Mouse (Mus musculus): ENCODE data around the gene Rpl7a.
A peak's percentile ranks its signal among the peaks of the same experiment; 100 is the strongest.

The Rpl7a gene

DNA sequence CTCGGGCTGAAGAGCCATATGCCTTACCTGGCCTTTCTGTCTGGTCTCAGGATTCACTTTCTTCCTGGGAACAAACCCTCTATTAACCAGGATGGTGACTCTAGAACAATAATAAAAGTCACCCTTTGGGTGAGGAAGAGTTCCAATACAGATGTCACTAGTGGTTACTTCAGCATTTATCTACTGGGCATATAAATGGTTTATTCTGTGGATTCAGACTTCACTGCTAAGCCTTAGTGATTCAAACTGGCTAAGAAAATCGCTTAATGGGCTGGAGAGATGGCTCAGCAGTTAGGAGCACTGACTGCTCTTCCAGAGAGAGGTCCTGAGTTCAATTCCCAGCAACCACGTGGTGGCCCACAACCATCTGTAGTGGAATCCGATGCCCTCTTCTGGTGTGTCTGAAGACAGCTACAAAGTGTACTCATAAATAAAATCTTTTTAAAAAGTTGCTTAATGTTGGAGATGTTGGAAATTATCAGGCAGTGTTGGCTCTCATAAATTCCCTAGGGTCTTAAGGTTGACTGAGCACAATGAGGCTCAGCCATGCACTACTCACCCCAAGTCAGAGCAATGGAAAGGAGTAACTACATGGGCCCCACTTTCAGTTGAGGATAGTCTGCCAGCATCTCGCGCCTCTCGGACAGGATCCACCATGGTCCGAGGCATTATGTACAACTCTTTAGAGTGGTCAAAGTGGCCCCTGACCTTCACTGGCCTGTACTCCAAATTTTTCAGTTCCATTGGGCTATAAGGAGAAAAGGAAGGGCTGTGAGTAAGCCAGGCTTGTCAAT lies 3.8 kb downstream of the Rpl7a start:
- DNase-seq (ENCODE audit: low read depth, low spot score): peak; percentile 39

DNA sequence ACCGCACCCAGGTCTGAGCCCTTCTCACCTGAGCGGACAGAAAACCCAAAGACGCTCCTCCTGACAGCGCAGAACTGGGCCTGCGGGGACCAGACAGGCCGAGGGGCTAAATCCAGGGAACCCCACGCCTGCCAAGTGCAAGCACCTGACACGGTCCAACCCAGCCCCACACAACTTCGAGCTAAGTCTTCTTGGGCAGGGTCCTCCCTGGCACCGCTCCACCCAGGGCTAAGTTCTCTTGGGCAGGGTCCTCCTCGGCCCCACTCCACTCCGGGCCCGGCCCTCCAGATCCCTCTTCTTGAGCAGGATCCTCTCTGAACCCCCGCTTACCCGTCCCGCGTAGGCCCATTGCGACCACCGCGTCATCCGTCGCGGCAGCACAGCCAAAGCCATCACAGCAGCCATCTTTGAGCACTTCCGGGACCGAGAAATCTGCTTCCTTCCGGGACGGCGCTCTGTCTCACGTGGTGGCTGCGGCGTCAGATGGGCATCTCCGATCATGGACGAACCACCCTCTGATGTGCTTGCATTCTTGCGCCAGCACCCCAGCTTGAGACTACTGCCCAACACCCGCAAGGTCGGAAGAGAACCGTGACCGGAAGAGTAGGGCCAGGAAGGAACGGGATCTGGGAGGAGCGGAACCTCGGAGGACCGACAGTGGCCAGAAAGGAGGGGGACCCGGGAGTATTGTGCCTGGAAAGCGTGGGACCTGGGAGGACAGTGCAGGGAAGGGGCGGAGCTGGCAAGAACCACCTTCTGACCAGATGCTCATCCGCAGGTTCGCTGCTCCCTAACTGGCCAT lies 5.6 kb downstream of the Rpl7a start, which contains the start of the genes Surf2 and Surf1:
Gene Surf2, plus strand, starts transcription at position 441 of the 802 bp plus-strand sequence.
Gene Surf1, minus strand, starts transcription at position 604 of the 802 bp plus-strand sequence.
- peak; percentile 86 for DNase-seq (ENCODE audit: low read depth, low spot score)

DNA sequence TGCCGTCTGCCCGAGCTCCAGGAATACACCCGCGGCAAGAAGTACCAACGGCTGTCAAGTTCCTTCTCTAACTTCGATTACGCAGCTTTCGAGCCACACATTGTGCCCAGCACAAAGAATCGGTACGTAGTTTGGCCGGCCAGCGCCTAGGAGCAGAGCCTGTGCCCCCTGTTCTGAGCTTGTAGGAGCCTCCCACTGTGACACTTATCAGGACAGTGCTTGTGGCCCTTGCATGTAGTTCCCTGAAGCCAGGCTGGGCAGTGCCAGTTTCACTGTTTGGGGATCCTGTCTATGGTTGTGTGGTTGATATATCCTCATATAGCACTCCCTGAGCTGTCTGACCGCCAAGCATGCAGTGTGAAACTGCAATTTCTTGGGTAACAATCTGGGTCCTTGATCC lies 6.2 kb downstream of the Rpl7a start:
- DNase-seq (ENCODE audit: low read depth, low spot score): no peak

GRCm38 (mm10) chr2:26919684-26920083 lies 9.1 kb downstream of the Rpl7a start:
- no peak for DNase-seq (ENCODE audit: low read depth, low spot score)

- DNase-seq (ENCODE audit: low read depth, low spot score): no peak
Measured at GRCm38 (mm10) chr2:26920190-26920855, 9.8 kb downstream of the Rpl7a start.

- no peak for DNase-seq (ENCODE audit: low read depth, low spot score)
Measured at GRCm38 (mm10) chr2:26921784-26922183, 11.2 kb downstream of the Rpl7a start.

DNA sequence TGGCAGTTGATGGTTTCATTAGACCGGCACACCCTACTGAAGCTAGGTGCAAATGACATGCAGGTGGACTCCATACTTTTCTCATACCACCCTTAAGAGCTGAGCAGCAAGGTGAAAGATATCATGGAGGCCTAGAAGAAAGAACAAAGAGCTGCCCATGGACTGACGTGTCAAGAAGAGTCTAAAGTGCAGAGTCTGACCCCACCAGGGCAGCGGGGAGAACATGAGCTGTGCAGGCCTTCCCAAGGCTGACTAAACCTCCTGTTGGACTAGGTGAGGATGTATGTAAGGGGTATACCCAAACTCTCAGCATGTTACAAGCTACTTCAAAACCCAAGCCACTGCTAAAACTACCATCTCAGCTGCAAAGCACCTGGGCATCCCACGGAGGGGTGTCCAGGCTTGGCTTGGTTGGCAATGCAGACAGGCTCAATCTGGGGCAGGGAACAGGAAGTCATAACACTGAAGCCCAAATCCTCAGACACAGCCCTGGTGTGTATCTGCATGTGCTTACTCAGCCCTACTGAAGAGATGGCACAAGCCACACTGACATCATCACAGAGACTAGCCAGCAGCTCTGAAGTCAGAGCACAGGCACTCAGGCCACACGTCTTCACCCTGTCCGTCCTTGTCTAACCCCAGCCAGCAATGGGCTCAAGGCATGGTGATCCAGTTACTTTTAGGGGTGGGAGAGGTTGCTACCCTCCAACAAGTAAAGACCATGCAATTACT lies 17.3 kb downstream of the Rpl7a start:
- DNase-seq (ENCODE audit: low read depth, low spot score): no peak

- DNase-seq (ENCODE audit: low read depth, low spot score): peak; percentile 77
Measured at GRCm38 (mm10) chr2:26930390-26930789, 19.8 kb downstream of the Rpl7a start.

DNA sequence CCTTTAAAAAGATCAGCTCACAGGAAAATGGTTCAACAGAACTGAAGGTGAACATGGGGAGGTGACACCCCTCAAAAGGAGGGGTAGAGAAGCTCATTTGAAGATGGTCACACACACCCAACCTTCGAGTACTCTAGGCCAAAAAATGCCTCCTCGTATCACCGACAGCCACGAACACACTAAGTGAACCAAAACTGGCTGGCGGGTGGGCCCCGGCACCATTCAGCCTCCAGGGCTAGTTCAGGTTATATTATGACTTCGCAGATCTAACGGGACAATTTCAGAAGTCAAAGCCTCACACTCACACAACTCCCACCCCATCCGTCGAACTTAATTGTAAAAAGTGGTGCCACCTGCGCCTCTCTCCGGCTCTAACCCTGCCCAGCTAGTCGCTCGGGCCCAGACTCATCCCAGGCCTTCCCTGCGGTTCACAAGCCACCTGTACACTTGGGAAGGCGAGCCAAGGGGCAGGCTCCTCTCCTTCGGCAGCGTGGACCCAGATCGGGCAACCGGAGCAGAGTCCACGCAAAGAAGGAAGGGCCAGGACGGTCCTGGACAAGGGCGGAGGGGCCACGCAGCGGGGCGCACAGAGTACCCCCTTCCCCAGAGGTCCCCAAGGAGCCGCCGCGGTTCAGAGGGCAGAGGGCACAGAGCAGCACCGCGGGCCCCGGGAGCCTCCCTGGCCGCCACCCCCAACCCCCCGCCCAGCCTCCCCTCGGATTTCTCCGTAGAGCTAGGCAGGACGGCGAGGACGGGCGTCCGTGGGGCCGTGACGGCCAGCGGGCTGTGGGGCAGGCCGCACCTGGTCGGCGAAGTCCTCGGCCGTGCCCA lies 22.1 kb downstream of the Rpl7a start:
- DNase-seq (ENCODE audit: low read depth, low spot score): peak; percentile 64

DNA sequence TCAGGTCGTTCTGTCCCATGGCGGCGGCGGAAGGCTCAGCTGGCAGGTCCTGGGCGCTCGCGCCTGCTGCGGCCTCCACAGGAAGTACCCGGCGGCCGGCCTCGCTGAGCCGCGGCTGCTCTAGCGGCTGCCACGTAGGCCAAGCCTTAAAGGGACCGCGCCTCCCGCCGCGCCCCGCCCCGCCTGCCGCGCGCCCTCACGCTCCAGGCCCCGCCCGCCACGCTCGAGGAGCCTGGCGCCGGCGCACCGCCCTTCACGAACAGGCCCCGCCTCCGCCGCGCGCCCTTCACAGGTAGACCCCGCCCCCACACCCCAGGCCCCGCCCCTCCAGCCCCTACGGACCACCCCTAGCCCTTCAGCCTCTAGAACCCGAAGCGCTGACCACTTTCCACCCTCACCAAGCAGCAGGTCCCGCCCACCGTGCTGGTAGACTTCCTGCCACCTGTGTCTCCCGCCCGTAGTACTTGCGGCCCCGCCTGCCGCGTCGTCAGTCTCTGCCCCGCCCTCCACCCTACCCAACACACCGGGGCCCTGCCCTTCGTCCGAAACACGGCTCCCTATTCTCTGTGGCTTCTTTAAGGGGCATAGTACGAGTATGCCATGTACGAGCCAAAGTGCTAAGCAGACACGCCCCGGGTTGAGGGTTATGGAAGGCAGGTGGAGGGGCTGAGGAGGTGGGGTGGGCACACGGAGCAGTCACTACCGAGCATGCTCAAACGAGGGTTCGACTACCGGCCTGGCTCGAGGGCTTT lies 22.9 kb downstream of the Rpl7a start, which contains the start of the genes Surf4 and Stkld1:
Gene Surf4, minus strand, starts transcription at position 625 of the 752 bp plus-strand sequence.
Gene Stkld1, plus strand, starts transcription at position 744 of the 752 bp plus-strand sequence.
- DNase-seq (ENCODE audit: low read depth, low spot score): peak; percentile 97

DNA sequence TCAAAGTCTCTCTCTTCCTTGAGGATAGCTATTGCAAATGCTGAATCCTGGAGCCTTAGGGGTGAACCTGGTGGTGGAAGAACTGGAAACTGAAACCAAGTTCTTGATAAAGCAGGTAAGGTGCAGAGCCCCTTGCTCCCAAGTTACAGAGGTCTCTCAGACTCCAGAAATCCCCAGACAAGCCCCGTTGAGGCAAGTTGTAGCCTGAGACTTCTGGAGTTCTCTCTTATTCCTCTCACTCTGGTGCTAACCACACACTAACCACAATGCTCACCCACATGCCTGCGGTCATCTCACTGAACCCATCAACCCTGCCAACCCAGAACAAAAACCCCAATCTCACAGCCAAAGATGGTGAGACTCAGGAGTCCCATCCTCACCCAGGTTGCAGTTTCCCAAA lies 24.7 kb downstream of the Rpl7a start:
- no peak for DNase-seq (ENCODE audit: low read depth, low spot score)

DNA sequence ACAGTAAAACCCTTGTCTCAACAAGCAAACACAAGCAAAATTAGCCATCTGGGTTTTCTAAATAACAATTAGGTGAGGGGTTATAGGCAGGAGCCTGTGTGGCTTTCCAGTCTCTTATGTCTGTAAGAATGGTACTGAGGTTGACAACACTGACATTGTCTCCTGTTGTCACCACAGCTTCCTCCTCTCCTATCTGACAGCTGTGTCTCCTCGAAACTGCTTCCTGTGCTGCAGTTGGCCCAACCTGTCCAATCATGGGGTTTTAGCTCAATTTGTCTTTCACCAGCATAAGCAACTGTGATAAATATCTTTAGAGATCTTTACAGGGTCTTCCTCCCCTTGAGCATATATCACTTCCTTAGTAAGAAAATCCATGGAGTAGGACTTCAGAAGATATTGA lies 25.9 kb downstream of the Rpl7a start:
- no peak for DNase-seq (ENCODE audit: low read depth, low spot score)

DNA sequence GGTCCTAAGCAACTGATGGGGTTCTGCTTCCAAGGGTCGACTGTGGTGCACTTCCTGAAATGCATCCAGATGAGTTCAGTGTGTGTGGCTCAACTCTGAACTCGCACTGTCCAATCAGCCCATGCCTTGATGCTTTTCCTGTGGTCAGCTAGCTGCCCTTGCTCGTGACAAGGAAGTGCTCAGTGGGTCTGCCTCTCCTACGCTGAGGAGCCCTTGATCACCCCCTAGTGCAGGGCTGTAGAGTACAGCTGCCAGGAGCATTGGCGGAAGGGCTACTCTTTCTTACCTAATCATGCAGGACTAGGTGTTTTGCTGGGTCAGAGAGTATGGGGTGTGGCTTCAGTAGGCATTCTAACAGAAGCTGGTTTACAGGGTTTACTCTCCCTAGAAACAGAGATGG lies 31.0 kb downstream of the Rpl7a start:
- peak; percentile 49 for DNase-seq (ENCODE audit: low read depth, low spot score)

DNA sequence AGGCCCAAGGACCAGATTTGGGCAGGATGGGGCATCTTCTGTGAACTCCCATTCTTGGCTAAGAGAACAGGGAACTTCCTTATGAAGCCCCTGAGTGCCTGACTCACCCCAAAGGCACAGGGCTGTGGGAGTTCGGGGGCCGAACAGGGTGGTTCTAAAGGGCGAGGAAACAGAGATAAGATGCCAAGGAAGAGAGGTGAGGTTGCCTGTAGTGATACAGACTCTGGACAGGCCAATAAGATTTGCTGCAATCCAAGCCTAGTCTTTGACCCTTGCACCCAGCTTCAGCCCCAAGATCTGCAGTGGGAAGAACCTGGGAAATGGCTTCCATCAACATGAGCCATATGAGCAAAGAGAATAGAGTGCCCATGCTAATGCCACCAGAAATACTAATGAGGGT lies 32.7 kb downstream of the Rpl7a start:
- DNase-seq (ENCODE audit: low read depth, low spot score): no peak

GRCm38 (mm10) chr2:26950411-26950810 lies 39.8 kb downstream of the Rpl7a start:
- DNase-seq (ENCODE audit: low read depth, low spot score): no peak

- no peak for DNase-seq (ENCODE audit: low read depth, low spot score)
Measured at GRCm38 (mm10) chr2:26951346-26951905, 40.9 kb downstream of the Rpl7a start.

DNA sequence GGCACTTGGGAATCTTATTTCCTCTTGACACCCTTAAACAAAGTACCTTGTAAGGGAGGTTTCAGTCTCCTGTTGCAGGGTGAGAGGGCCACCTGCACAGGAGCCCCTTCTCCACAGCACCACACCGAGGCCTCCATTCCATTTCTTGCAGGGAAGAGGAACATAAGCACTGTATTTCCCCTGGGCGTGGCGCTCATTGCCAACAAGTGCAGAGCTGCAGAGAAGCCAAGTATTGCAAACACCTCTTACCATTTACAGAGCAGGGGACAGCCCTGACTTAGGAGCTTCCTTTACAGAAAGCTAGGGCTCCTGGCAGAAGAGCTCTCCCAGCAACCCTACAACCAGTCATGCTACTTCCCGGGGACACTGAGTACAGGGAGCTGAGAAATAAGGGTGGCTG lies 41.6 kb downstream of the Rpl7a start:
- no peak for DNase-seq (ENCODE audit: low read depth, low spot score)

DNA sequence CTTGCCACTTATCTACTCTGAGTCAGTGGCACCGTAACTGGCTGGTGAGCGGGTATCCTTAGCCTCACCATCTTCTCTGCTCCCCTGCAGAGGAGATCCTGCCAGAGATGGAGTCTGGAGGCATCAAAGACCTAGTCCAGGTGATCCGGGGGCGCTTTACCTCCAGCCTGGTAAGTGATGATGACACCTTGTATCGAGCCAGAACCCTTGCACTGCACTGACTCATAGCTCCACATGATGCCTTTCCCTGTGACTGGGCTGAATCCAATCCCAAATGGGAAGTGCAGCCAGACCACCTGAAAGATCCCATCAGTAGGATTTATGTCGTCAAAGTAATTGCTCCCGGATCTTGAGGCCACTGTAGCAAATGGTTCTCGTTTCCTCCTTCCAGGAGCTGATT lies 42.3 kb downstream of the Rpl7a start:
- no peak for DNase-seq (ENCODE audit: low read depth, low spot score)

- no peak for DNase-seq (ENCODE audit: low read depth, low spot score)
Measured at GRCm38 (mm10) chr2:26954735-26955395, 44.3 kb downstream of the Rpl7a start.

All from A20 (cell line).